Mouse (Mus musculus): ENCODE measurements around the gene Pbrm1.

Pbrm1 gene

GRCm38 (mm10) chr14:31018860-31019291, at the start of gene Pbrm1, which contains the start of gene Gnl3:
Pbrm1 (plus strand) TSS chr14:31019138.
Gnl3 (minus strand) TSS chr14:31019152.
- DNase-seq (ENCODE audit: low read depth in 1 of 2, low spot score in 2 of 2) = peak; percentile 90 to 95

GRCm38 (mm10) chr14:30974204-30974603, 44.7 kb upstream of the Pbrm1 start:
- DNase-seq (ENCODE audit: low read depth in 1 of 2, low spot score in 2 of 2) = no peak

GRCm38 (mm10) chr14:30976222-30976621, 42.7 kb upstream of the Pbrm1 start:
- no peak for DNase-seq (ENCODE audit: low read depth in 1 of 2, low spot score in 2 of 2)

GRCm38 (mm10) chr14:30996417-30996816, 22.5 kb upstream of the Pbrm1 start:
- DNase-seq (ENCODE audit: low read depth in 1 of 2, low spot score in 2 of 2) = no peak

- no peak for DNase-seq (ENCODE audit: low read depth in 1 of 2, low spot score in 2 of 2)
These were observed 18.6 kb upstream of the Pbrm1 start for GRCm38 (mm10) chr14:31000356-31000755.

GRCm38 (mm10) chr14:31000816-31001306, 18.1 kb upstream of the Pbrm1 start:
- DNase-seq (ENCODE audit: low read depth in 1 of 2, low spot score in 2 of 2) = no peak

- peak; percentile 45 to 79 for DNase-seq (ENCODE audit: low read depth in 1 of 2, low spot score in 2 of 2)
These were observed 17.4 kb upstream of the Pbrm1 start, which contains the start of the genes Glt8d1 and Spcs1 for GRCm38 (mm10) chr14:31001307-31002205. Glt8d1 (plus strand) TSS chr14:31001400. Spcs1 (minus strand) TSS chr14:31001672.

GRCm38 (mm10) chr14:31004527-31004926, 14.4 kb upstream of the Pbrm1 start:
- no peak for DNase-seq (ENCODE audit: low read depth in 1 of 2, low spot score in 2 of 2)

- DNase-seq (ENCODE audit: low read depth in 1 of 2, low spot score in 2 of 2) = no peak
These were observed 12.2 kb upstream of the Pbrm1 start for GRCm38 (mm10) chr14:31006779-31007178.

- DNase-seq (ENCODE audit: low read depth in 1 of 2, low spot score in 2 of 2) = no peak
These were observed 7.3 kb upstream of the Pbrm1 start for GRCm38 (mm10) chr14:31011588-31011987.

- DNase-seq (ENCODE audit: low read depth in 1 of 2, low spot score in 2 of 2) = no peak
These were observed 5.0 kb upstream of the Pbrm1 start for GRCm38 (mm10) chr14:31013928-31014327.

- DNase-seq (ENCODE audit: low read depth in 1 of 2, low spot score in 2 of 2) = no peak
These were observed 2.9 kb upstream of the Pbrm1 start for GRCm38 (mm10) chr14:31016063-31016462.

GRCm38 (mm10) chr14:31017854-31018253, 1.1 kb upstream of the Pbrm1 start:
- no peak for DNase-seq (ENCODE audit: low read depth in 1 of 2, low spot score in 2 of 2)

- DNase-seq (ENCODE audit: low read depth in 1 of 2, low spot score in 2 of 2) = peak in 1 of 2 experiments; percentile 73
These were observed 630 bp downstream of the Pbrm1 start for GRCm38 (mm10) chr14:31019331-31020205.

- no peak for DNase-seq (ENCODE audit: low read depth in 1 of 2, low spot score in 2 of 2)
These were observed 3.6 kb downstream of the Pbrm1 start for GRCm38 (mm10) chr14:31022579-31022978.

GRCm38 (mm10) chr14:31025785-31026184, 6.8 kb downstream of the Pbrm1 start:
- no peak for DNase-seq (ENCODE audit: low read depth in 1 of 2, low spot score in 2 of 2)

GRCm38 (mm10) chr14:31045296-31045695, 26.4 kb downstream of the Pbrm1 start:
- no peak for DNase-seq (ENCODE audit: low read depth in 1 of 2, low spot score in 2 of 2)

GRCm38 (mm10) chr14:31045817-31046216, 26.9 kb downstream of the Pbrm1 start:
- no peak for DNase-seq (ENCODE audit: low read depth in 1 of 2, low spot score in 2 of 2)

- no peak for DNase-seq (ENCODE audit: low read depth in 1 of 2, low spot score in 2 of 2)
These were observed 43.3 kb downstream of the Pbrm1 start for GRCm38 (mm10) chr14:31062277-31062676.

GRCm38 (mm10) chr14:31069086-31069733, 50.3 kb downstream of the Pbrm1 start:
- DNase-seq (ENCODE audit: low read depth in 1 of 2, low spot score in 2 of 2) = no peak
